Mouse (Mus musculus): ENCODE data around the gene Scarb1.

GRCm38 (mm10) chr5:125270587-125271130 is 70.2 kb downstream of the Scarb1 start:
- TF ChIP-seq POLR2A (IDR thresholded peaks at IDR 0.05; ENCODE audit: insufficient read depth, low read depth, low read length), result no peak
- TF ChIP-seq CTCF (IDR thresholded peaks at IDR 0.05; ENCODE audit: insufficient read depth, low read depth, low read length), result peak; percentile 94

Measured in olfactory bulb, adult 2 months (tissue).